Mouse (Mus musculus): ENCODE data around the gene Ssh3.

Ssh3 gene

DNA sequence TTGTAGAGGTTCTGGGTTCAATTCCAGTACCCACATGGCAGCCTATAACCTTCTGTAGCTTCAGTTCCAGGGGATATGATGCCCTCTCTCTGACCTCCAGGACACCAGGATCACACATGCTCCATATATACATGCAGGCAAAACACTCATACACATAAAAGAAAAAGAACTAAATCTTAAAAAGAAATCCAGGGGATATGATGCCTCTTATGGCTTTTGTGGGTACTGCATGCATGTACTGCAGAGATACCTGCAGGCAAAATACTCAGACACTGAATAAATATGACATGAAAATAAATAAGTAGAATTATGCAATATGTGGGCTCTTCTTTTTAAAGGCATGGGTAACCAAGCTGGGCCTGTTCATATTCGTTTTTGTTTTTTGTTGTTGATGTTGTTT lies 22.0 kb downstream of the Ssh3 start:
- no peak for DNase-seq (ENCODE audit: low read depth, low spot score)

DNA sequence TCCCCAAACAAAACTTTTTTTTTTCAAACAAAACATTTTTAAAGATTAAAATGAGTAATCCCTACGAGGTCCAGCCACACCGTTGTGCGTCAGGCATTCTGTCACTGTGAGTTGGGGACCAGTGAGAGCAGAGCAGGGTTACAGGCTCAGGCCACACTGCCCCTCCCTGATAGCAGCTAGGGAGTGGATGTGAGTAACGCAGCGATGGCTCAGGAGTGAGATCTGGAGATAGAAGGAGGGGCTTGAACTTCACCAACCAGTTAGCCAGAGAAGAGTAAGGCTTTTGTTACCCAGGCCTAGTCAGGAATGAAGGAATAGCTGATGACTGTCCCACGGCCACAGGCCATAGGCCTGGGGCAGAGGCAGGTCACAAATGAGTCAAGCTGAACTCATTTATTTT lies 24.2 kb downstream of the Ssh3 start:
- no peak for DNase-seq (ENCODE audit: low read depth, low spot score)

DNA sequence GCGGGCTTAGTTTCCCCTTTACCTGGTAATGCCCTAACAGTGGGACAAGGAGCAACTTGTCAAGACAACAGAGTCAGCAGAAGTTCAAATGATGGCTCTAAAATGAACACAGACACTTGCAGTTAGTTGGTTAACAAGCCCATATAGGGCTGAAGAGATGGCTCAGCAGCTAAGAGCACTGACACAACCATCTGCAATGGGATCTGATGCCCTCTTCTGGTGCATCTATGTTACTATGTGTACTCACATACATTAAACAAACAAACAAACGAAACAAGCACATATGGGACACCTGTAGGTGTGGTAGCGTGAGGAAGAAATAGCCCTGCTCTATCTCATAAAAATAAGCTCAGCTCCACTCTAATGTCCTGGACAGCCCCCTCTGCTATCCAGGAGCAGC lies 26.6 kb downstream of the Ssh3 start:
- no peak for DNase-seq (ENCODE audit: low read depth, low spot score)

DNA sequence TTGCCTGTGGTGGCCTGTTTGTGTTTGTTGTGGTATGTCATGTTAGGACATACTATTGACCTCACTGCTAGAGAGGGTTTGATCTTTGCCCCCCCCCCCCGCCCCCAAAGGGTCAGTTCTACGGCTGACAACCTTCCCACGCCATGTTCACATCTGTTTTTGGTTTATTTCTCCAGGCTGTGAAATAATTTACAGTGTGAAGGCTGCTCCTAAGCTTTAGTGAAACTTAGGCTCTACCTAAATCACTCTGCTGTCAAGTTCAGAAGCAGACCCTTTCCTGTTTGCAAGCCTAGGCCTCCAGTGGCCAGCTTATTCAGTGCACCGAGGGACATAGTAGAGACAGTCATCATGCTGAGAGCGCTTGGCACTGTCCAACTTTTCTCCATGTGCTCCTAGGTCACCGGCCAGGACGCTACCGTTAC lies 28.7 kb downstream of the Ssh3 start:
- DNase-seq (ENCODE audit: low read depth, low spot score) = no peak

DNA sequence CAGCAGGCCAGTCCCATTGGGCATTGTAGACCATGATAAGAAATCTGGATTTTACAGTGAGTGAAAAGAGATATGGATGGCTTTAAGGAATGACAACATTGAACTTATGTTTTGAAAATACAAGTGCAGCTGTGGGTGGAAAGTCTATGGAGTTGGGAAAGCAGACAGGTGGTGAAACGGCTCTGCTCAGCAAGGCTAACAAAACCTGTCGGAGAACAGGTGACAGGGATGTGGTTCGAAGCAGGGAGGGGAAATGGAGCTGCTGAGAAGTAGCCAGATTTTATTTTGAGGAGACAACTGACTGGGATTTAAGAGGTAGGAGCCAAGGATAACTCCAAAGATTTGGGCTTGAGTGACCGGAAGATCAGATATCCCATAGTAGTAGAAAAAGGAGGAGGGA lies 34.4 kb downstream of the Ssh3 start:
- DNase-seq (ENCODE audit: low read depth, low spot score) = no peak

DNA sequence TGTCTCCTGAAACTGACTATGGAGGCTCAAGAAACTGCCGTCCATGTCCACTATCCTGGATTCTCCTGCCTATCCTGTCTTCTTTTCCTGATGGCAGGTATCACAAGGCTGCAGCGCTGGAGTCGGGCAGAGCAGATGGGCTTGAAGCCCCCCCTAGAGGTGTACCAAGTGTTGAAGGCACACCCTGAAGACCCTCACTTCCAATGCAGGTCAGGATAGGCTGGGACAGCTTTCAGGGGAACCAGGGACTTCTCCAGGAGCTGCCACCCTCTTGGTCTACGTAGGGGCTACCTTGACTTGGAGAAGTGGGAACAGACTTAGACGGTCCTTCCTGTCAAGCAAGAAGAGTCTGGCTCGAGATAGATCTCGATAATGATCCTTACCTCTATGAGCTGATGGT lies 36.3 kb downstream of the Ssh3 start:
- DNase-seq (ENCODE audit: low read depth, low spot score) = no peak

DNA sequence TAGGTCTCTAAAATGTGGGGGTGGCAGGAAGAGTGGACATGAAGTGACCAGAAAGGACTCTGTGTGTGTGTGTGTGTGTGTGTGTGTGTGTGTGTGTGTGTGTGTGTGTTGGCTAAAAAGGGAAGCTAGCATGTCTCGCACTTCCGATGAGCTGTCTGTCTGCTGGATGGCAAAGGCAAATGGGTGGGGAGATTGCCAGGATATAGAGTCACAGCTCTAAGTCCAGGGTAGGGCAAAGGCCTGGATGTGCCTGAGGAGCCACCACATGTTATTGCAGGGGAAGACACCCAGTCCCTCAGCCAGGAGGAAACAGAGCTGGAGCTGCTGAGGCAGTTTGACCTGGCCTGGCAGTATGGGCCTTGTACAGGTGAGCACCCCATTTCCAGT lies 36.8 kb downstream of the Ssh3 start:
- DNase-seq (ENCODE audit: low read depth, low spot score) = no peak

DNA sequence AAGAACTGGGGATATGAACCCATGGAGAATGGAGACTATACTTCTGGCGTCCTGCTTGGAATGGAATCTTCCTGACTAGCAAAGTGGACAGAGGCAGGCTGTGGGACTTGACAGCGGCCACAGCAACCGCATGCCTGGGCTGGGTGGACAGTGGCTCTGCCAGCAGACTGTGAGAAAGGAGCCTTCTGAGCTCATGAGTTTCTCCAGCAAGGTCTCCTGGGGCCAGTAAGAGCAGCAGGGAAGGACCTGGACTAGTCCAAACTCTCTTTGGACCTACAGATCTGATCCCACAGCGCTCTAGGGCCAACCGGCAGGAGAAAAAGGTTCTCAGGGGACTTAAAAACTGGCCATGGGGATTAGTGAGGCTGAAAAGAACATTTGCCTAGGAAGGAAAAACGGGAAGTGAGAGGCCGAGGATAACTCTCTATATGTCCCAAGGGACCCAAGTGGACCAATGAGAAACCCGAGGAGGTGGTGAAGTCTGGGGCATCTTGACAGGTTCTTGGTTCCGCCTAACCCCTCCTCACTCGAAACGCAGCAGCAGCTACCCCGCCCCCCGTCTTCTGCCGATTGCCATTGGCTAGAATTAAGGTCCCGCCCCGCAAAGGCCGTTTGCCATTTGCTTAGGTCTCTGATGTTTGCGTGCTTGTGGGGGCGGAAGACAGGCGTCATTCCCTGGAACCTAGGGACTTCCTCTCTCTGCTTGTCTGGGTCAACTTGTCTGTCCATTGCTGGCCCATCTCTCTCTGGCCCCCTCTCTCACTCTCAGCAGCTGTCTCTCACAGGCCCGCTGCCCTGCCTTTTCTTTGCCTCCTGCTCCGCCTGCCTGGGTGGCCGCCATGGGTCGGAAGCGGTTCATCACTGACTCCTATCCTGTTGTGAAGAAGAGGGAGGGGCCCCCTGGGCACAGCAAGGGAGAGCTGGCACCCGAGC lies 37.5 kb downstream of the Ssh3 start, which contains the start of gene Pold4:
Gene Pold4 (plus strand): TSS at position 647 of the 933 bp plus-strand sequence.
- DNase-seq (ENCODE audit: low read depth, low spot score) = peak; percentile 86

DNA sequence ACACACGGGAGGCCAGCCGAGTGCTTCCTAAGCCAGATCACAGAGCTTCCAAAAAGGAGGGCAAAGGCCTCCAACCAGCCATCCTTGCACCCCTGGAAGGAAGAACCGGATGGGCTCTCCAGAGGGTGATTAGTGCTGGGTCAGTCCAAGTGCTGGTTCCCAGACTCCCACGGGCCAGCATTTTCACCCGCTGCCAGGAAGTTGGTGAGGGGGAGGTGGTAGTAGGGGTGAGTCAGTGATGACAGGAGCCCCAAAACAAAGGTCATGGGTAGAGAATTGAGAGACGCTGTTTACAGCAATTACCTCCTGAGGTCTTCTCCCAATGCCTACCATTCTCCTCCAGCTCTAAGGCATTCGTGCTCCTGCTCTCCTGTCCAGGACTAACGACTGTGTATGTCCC lies 38.6 kb downstream of the Ssh3 start:
- DNase-seq (ENCODE audit: low read depth, low spot score) = no peak

DNA sequence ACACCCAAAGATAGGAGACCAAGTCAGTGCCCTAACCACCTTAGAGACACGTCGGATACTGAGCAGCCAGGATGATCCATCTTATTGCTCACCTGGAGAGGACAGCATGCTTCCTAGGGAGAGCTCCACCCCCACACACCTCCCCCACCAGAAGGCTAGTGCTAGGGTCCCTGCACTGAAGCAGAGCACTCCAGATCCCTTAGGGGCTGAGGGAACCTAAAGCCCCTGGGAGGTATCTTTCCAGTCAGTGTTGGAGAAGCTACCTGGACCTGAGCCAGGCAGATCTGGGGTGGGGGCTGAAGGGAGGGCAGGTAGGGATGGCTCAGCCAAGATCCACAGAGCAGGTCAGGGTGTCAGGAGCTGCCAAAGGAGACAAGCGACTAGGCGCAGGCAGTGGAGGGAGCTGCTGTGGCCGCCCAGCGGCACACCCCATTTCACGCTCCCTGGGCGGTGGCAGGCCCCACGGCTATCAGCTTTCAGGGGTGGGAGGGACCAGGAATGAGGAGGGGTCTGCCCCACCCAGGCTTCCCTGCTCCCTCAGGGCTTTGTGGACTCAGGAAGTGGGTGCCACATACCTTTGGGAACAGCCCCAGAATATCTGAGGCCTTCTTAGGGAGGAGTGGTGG lies 39.4 kb downstream of the Ssh3 start:
- DNase-seq (ENCODE audit: low read depth, low spot score) = no peak

DNA sequence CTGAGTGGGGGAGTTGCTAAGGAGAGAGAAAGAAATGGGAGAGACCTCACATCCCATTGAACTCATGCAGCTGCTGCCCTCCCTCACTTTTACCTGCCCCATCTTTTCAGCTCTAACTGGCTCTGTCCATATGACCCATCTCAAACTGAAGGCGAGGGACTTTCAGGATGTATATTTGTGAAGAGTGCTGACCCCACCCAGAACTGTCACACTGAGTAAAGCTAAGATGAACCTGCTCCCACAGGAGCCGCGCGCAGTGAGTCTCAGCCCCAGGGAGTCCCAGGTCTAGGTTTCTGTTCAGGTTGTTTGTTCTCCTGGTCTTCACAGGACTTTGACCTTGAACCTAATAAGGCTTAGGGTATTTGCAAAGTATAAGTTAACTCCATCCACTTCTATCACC lies 40.1 kb downstream of the Ssh3 start:
- no peak for DNase-seq (ENCODE audit: low read depth, low spot score)

DNA sequence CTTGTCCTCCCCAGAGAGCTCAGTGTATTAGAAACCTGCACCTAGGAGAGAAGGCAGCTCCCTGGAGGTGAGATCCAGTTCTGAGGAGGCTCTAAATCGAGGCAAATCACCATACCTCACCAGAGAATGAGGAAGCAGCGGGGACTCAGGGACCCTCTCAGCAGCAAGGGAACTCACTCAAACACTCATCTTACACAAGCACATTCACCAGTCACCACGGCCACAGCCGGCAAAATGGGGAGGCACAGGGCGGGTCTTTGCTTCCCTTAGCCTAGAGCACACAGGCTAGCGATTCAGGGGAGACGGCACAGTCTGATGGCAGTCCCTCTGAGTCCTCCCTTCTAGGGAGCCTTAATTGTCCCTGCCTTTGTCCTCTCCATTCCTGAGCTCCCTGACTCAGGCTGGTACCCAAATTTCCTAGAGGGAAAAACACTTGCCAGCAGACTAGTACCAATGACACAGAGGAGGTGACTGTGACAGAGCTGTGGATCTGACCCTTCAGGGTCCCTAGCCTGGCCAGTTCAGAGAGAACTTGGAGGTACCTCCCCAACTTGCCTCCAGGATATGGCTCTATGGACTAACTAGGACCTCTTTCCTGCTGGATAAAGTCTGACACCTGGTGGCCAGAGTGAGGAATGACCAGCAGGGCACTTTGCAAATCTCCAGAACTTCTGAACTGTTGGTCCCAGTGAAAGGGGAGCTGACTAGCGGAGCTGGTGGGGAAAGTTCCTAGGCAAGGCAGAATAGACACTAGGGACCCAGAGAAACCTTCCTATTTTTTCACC lies 40.9 kb downstream of the Ssh3 start:
- DNase-seq (ENCODE audit: low read depth, low spot score) = peak; percentile 79

DNA sequence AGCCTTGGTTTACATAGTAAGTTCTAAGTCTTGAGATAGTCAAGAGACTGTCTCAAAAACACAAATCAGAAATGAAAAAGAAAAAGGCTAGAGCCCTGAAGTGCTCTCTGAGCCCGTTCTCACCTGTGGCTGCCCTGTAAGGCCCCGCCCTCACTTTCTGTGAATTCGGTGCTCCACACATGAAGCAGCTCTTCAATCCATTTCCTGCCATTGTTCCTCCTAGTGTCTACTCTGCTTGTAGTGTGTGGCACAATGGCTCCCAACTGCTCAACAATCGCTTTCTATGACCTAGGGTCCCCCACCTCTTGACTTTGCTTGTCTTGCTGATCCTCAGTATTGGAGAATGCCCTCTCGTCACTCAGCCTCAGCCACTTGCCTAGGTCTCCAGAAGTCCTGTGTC lies 41.5 kb downstream of the Ssh3 start:
- no peak for DNase-seq (ENCODE audit: low read depth, low spot score)

DNA sequence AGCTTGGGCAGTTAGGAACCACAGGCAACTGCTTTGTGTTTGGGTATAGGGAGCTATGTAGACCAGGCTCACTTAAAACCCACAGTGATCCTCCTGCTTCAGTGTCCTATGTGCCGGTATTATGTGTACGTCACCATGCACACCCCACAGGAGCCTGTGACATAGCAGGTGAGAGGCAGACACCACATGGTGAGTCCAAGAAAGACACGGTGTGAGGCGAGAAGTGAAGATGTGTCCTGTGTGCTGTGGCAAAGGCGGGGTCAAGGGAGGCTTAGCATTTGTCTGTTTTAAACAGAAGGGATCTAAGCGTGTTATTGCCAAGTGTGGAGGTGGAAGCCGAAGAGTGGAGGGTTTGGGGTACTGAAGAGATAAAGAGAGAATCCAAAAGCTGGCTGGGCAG lies 42.2 kb downstream of the Ssh3 start:
- no peak for DNase-seq (ENCODE audit: low read depth, low spot score)

DNA sequence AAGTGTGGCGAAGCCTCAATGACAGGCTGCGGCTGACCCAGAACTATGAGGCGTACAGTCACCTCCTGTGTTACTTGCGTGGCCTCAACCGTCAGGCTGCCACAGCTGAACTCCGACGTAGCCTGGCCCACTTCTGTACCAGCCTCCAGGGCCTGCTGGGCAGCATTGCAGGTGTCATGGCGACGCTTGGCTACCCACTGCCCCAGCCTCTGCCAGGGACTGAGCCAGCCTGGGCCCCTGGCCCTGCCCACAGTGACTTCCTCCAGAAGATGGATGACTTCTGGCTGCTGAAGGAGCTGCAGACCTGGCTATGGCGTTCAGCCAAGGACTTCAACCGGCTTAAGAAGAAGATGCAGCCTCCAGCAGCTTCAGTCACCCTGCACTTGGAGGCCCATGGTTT lies 46.8 kb downstream of the Ssh3 start:
- no peak for DNase-seq (ENCODE audit: low read depth, low spot score)

DNA sequence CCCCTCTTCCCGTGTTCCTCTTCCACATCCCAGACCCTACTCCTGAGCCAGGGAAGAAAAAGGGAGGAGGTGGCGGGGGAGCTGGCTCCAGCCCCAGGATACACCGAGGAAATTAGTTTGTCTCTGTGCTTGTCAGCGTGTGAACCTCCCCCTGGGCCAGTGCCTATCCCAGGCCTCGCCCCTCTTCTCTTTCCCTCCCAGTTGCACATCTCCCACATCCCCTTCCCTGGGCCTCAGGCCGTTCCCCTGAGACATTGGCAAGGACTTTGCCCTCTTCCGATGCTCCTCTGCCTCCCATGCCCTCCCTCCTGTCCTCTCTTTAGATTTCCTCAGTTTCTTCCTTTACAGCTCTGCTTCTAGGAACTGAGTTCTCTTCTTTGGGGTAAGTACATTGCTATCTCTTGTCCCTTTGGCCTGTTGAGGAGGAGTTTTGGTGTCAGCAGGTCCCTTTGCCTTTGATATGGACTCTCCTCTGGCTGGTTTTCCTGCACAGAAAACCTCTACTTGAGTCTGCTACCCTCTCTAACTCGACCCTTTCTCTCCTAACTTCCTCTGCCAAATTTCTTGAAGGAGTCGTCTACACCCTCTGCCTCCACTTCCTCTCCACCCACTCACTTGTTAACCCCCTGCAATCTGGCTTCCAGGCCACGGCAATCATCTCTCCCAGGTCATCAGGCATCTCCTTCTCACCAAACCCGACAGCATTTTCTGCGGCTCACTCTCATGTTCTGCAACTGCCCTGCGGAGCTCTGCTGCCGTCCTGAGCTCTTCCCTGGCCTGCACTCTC lies 47.8 kb downstream of the Ssh3 start:
- no peak for DNase-seq (ENCODE audit: low read depth, low spot score)

DNA sequence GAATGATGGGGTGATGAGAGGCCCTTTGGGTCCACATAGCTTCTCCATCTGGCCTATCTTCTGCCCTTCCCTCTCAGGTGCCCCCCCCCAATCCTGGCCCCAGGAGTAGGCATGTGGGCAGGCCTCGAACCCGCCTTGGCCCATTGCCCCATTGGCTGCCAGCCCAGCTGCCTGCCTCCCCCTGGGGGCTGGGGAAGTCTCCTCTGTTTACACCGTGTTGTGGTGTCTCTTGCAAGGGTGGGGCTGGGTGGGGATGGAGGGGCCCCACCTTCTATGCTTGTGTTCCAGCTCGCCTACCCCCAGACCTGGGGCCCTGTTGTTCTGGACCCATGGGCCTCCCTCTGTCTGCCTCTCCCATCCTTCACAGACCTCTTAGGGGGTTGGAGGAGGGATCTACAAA lies 48.6 kb downstream of the Ssh3 start:
- no peak for DNase-seq (ENCODE audit: low read depth, low spot score)

DNA sequence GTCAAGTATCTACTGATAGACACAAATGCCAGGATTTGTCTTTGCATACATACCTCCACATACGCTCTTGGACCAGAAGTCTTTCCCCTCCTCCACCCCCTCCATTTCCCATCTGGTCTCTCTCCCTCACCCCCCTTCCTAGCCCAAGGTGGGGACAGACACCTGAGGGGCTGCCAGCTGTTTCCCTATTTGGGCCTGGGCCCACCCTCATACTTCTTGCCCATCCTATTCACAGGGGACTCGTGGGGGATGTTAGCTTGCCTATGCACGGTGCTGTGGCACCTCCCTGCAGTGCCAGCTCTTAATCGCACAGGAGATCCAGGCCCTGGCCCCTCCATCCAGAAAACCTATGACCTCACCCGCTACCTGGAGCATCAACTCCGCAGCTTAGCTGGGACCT lies 49.0 kb downstream of the Ssh3 start:
- DNase-seq (ENCODE audit: low read depth, low spot score) = no peak

DNA sequence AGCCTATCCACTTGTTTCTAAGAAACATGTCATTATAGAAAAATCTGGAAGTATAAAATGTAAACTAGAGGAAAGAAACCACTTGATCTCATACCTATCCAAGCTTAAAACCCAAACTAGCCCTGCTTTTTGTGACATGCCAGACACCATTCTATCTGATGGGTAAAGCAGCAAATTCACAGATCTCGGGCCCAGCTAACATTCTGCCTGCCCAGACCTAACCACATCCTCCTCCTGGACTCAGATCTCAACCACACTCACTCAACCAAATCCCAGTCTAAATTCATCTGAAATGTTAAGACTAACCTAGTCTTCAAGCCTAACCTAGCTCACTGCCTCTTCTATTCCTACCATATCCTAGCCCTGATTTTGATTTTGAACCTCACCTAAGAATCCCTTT lies 50.2 kb downstream of the Ssh3 start:
- DNase-seq (ENCODE audit: low read depth, low spot score) = no peak

DNA sequence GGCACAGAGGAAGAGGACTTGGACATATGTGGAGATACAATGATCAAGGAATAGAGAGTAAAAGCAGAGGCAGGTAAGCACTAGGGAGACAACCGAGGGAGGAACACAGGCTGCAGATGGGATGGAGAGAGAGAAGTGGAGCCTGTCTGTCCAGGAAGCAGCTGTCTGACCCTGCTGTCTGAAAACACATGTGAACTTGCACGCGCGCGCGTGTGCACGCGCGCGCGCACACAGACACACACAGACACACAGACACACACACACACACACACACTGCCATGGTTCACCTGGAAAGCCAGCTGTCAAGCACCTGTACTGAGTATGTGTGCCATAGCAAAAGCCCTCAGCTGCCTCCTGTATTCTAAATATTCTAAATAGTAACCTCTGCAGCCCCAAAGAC lies 50.7 kb downstream of the Ssh3 start:
- DNase-seq (ENCODE audit: low read depth, low spot score) = no peak

DNA sequence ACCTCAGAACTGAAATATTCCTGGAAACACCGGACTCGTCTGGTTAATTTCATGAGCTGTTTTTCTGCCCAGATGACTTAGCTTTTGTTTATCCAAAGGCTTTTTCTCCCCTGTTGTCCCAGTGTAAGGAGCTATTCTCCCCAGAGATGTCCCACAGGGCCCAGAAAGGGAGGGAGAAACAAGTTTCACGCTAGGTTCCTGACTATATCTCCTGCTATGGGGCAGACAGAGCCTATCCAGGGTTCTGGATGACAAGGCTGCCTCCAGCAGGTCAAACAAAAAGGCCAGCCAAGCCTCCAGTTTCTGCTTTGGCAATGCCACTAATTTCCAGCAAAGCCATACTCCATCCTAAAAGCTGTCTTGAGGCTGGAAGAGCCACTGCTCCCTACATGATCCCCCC lies 51.1 kb downstream of the Ssh3 start:
- DNase-seq (ENCODE audit: low read depth, low spot score) = no peak

DNA sequence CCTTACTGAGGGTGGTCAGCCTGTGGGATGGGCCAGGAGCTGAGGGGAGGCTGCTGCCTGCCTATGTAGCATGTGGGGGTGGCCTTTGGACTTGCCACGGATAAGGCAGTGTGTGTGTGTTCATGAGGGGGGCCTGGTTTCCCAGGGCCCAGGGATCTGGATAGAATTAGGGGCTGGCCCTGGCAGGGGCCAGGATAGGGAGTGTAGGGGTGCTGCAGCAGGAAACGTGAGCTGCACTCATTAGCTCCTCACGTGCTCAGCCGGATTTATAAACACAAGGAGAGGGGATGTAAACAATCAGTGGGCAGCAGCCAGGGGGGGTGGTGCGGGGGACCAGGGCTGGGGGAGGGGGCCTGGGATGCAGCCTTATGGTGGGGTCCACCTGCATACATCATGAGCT lies 51.8 kb downstream of the Ssh3 start:
- no peak for DNase-seq (ENCODE audit: low read depth, low spot score)
